Mouse (Mus musculus): ENCODE data around the gene Dhx9. TPM values are rescaled to one million over a fixed set of nuclear protein-coding genes. Genes with fewer than 3 reads are reported as not detected.
"Not testable (repeated sequence)": the region's sequence is repeated elsewhere in the genome, so short reads cannot be mapped to it uniquely, and the experiment has no call there.

The Dhx9 gene
- polyA plus RNA-seq, 1 experiment from 2014 or later = 33.8 TPM

DNA sequence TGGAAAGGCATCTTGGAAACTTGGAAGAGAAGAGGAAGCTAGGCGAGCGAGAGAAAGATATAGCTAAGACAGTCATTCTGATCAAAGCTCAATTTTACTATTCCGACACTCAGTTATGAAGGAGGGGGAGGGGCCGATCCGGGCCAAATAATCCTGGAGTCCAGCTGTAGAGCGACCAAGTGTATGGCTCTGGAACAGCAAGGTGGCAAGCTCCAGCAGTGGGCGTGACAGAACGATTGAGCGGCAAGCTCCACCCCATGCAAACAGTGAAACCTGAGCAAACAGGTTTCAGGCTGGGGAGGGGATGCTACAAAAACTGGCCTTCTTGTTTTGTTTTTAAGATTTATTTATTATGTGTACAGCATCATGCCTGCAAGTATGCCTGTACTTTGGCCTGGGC, 12.6 kb upstream of the Dhx9 start:
- Histone ChIP-seq H3K27ac (replicated peaks) (no peak overlapping the region), H3K4me2 (no peak overlapping the region), H3K27me3 (no peaks in the 10 kb centered on the region), H3K9ac (no peak overlapping the region), H3K36me3 (no peaks in the 10 kb centered on the region), H3K9me3 (no peaks in the 10 kb centered on the region), H3K4me3 (no peak overlapping the region), H3K4me1 (replicated peaks) (no peaks in the 10 kb centered on the region)
- no peak for ATAC-seq (ENCODE audit: low read depth)
- WGBS = 92% methylated on average over 9 of the region's 9 CpGs

- no peaks in the 10 kb centered on the region for H3K4me1 ChIP-seq (replicated peaks)
- no peak overlapping the region for H3K4me3 ChIP-seq
- no peak overlapping the region for H3K27ac ChIP-seq (replicated peaks)
- no peak overlapping the region for H3K9ac ChIP-seq
- ATAC-seq (ENCODE audit: low read depth) = no peak
- no peaks in the 10 kb centered on the region for H3K9me3 ChIP-seq
- WGBS = 75% methylated on average over 3 of the region's 3 CpGs
- no peak overlapping the region for H3K4me2 ChIP-seq
- H3K27me3 ChIP-seq = no peaks in the 10 kb centered on the region
- H3K36me3 ChIP-seq = no peaks in the 10 kb centered on the region
Measured at GRCm38 (mm10) chr1:153496030-153496429, 8.6 kb upstream of the Dhx9 start.

DNA sequence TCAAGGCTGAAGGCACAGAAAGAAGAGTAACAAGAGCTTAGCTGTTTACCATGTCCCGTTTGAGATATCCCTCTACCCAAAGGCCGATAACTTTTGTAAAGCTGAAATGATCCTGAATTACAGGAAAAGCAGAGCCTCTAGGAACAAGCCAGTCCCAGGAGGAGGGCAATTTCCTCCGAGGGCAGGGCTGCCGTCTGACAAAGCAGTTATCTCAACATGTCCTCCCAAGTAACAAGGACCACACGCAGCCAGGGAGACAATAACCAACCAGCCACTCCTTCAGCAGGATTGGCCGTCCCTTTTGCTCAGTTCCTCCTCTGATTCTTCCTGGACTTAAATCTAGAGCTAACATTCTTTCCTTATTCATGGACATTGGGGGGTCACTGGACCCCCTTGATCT, 6.5 kb upstream of the Dhx9 start:
- H3K36me3 ChIP-seq = no peaks in the 10 kb centered on the region
- no peak overlapping the region for H3K9ac ChIP-seq
- H3K9me3 ChIP-seq = no peaks in the 10 kb centered on the region
- no peak overlapping the region for H3K27ac ChIP-seq (replicated peaks)
- H3K4me1 ChIP-seq (replicated peaks) = no peaks in the 10 kb centered on the region
- H3K27me3 ChIP-seq = no peaks in the 10 kb centered on the region
- WGBS = 26% methylated on average over 6 of the region's 6 CpGs
- H3K4me2 ChIP-seq = no peak overlapping the region
- no peak overlapping the region for H3K4me3 ChIP-seq
- ATAC-seq (ENCODE audit: low read depth) = no peak

- no peaks in the 10 kb centered on the region for H3K27me3 ChIP-seq
- no peaks in the 10 kb centered on the region for H3K4me1 ChIP-seq (replicated peaks)
- no peak overlapping the region for H3K4me3 ChIP-seq
- no peak overlapping the region for H3K27ac ChIP-seq (replicated peaks)
- no peak overlapping the region for H3K4me2 ChIP-seq
- H3K9me3 ChIP-seq = no peaks in the 10 kb centered on the region
- WGBS = 23% methylated on average over 4 of the region's 4 CpGs
- H3K36me3 ChIP-seq = no peaks in the 10 kb centered on the region
- ATAC-seq (ENCODE audit: low read depth) = no peak
- H3K9ac ChIP-seq = no peak overlapping the region
Measured at GRCm38 (mm10) chr1:153493338-153493737, 5.9 kb upstream of the Dhx9 start.

DNA sequence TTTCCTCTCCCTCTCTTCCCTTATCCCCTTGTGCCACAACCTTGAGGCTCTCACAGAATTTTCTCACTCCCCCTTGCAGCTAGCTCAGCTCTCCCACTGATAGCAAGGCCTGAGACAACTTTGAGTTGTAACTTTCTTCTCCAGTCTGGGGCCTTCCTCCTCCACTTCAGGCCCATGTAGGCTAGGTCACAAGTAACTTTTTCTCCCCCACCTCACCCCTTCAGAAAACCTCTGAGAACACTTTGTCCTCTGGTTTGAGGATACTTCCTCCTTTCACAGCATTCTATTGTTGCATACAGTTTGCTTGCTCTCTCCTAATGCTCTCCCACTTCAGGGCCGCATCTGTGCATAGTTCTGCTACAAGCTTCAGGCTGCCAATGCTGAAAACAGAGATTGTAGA, 4.4 kb upstream of the Dhx9 start:
- Histone ChIP-seq H3K9me3 (no peaks in the 10 kb centered on the region), H3K4me3 (no peak overlapping the region), H3K9ac (no peak overlapping the region), H3K4me2 (no peak overlapping the region), H3K4me1 (replicated peaks) (no peaks in the 10 kb centered on the region), H3K36me3 (no peaks in the 10 kb centered on the region), H3K27ac (replicated peaks) (no peak overlapping the region), H3K27me3 (no peaks in the 10 kb centered on the region)
- ATAC-seq (ENCODE audit: low read depth) = no peak
- WGBS = 100% methylated on average over 1 of the region's 1 CpGs

DNA sequence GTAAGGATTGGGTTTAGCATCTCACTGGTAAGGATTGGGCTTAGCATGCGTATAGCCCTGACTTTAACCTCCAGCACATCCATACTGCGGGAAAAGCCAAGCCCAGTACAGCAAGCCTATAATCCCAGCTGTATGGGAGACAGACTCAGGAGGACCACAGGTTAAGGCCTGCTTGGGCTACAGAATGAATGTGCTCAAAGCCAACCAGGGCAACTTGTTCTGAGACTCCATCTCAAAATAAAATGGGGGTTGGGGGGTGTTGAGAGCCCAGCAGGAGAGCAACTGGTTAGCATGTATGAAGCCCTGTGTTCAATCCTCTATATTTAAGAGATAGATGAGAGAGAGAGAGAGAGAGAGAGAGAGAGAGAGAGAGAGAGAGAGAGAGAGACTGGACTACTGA, 3.9 kb upstream of the Dhx9 start:
- WGBS = 82% methylated on average over 2 of the region's 2 CpGs
- H3K27me3 ChIP-seq = no peaks in the 10 kb centered on the region
- H3K9ac ChIP-seq = no peak overlapping the region
- no peak overlapping the region for H3K4me2 ChIP-seq
- peaks cover under 1% of the 10 kb centered on the region; the same call in 1 of the 2 replicates for H3K4me1 ChIP-seq (replicated peaks)
- no peak for ATAC-seq (ENCODE audit: low read depth)
- no peaks in the 10 kb centered on the region for H3K36me3 ChIP-seq
- no peak overlapping the region for H3K4me3 ChIP-seq
- no peak overlapping the region for H3K27ac ChIP-seq (replicated peaks)
- no peaks in the 10 kb centered on the region for H3K9me3 ChIP-seq

- no peak for ATAC-seq (ENCODE audit: low read depth)
- Histone ChIP-seq H3K27me3 (no peaks in the 10 kb centered on the region), H3K36me3 (no peaks in the 10 kb centered on the region), H3K9me3 (no peaks in the 10 kb centered on the region), H3K9ac (no peak overlapping the region), H3K4me1 (replicated peaks) (peaks cover 15% of the 10 kb centered on the region), H3K4me3 (no peak overlapping the region), H3K27ac (replicated peaks) (no peak overlapping the region), H3K4me2 (no peak overlapping the region)
- 92% methylated on average over 4 of the region's 4 CpGs for WGBS
Measured at GRCm38 (mm10) chr1:153489963-153490362, 2.5 kb upstream of the Dhx9 start.

GRCm38 (mm10) chr1:153489540-153489939, 2.1 kb upstream of the Dhx9 start:
- Histone ChIP-seq H3K4me3 (no peak overlapping the region), H3K4me1 (replicated peaks) (peaks cover 19% of the 10 kb centered on the region), H3K36me3 (no peaks in the 10 kb centered on the region), H3K9me3 (no peaks in the 10 kb centered on the region), H3K4me2 (no peak overlapping the region), H3K9ac (no peak overlapping the region), H3K27me3 (no peaks in the 10 kb centered on the region), H3K27ac (replicated peaks) (no peak overlapping the region)
- WGBS = 58% methylated on average over 2 of the region's 2 CpGs
- no peak for ATAC-seq (ENCODE audit: low read depth)

DNA sequence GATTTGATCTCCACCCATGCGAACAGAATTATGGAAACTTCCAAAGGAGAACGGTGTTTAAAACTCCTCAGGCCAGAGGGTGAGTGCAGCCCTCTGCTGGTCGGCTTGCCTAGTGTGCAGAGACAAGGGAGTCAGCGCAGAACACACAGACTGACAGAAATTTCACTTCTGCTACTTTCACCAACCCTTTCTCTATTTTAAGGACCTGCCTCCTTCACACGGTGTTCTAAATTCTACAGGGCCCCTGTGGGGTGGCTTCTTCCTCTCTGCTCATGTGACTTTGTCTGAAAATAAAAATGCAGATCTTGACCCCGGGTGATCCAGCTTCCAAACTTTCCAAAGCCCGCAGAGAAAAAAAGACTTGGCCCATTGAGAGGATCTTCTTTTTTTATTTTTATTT, 1.7 kb upstream of the Dhx9 start:
- Histone ChIP-seq H3K9ac (no peak overlapping the region), H3K36me3 (no peaks in the 10 kb centered on the region), H3K27ac (replicated peaks) (no peak overlapping the region), H3K4me1 (replicated peaks) (peaks cover 23% of the 10 kb centered on the region), H3K4me2 (no peak overlapping the region), H3K27me3 (no peaks in the 10 kb centered on the region), H3K9me3 (no peaks in the 10 kb centered on the region), H3K4me3 (no peak overlapping the region)
- no peak for ATAC-seq (ENCODE audit: low read depth)
- 53% methylated on average over 7 of the region's 7 CpGs for WGBS

- no peaks in the 10 kb centered on the region for H3K27me3 ChIP-seq
- peaks cover 5% of the 10 kb centered on the region for H3K36me3 ChIP-seq
- under 1% methylated on average over 61 of the region's 64 CpGs for WGBS
- peak; percentile 87 for ATAC-seq (ENCODE audit: low read depth)
- peaks cover 38% of the 10 kb centered on the region for H3K4me1 ChIP-seq (replicated peaks)
- peak overlapping the region; percentile 96 for H3K4me3 ChIP-seq
- H3K27ac ChIP-seq (replicated peaks) = peak overlapping the region; percentile 91
- H3K9ac ChIP-seq = peak overlapping the region; percentile 99
- no peaks in the 10 kb centered on the region for H3K9me3 ChIP-seq
- H3K4me2 ChIP-seq = peak overlapping the region; percentile 94
Measured at GRCm38 (mm10) chr1:153486767-153487499, 527 bp downstream of the Dhx9 start.

- H3K27me3 ChIP-seq; H3K9me3 ChIP-seq; H3K27ac ChIP-seq (replicated peaks); ATAC-seq (ENCODE audit: low read depth): not testable (repeated sequence)
- peak overlapping the region; percentile 94 for H3K4me2 ChIP-seq
- peak overlapping the region; percentile 99 for H3K9ac ChIP-seq
- H3K4me1 ChIP-seq (replicated peaks) = peaks cover 38% of the 10 kb centered on the region
- peaks cover 12% of the 10 kb centered on the region for H3K36me3 ChIP-seq
- peak overlapping the region; percentile 96 for H3K4me3 ChIP-seq
- 9% methylated on average over 6 of the region's 6 CpGs for WGBS
Measured at GRCm38 (mm10) chr1:153486120-153486519, 1.3 kb downstream of the Dhx9 start.

DNA sequence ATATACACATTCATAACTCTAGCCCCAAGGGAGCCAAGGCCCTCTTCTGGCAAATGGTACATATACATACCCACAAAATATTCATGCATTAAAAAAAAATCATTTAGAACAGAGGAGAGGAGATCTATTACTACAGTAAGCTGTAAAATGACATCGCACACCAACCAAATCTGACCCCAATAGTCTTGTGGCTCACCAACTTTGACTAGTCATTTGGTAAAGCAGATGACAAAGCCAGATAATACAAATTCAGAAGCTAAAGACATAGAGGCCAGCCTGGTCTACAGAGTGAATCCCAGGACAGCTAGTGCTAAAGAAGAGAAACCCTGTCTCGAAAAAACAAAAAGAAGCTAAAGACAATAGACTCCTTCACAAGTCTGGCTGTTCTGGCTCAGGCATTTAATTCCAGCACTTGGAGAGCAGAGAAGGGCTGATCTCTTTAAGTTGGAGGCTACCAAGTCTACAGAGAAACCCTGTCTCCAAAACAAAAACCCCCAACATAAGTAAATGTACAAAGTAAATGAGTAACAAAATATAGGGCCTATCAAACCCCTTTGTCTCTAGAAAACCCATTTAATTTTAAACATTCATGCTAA, 2.2 kb downstream of the Dhx9 start:
- Histone ChIP-seq H3K9me3 (no peaks in the 10 kb centered on the region), H3K4me1 (replicated peaks) (peaks cover 38% of the 10 kb centered on the region), H3K4me2 (peak overlapping the region; percentile 94), H3K9ac (peak overlapping the region; percentile 60), H3K4me3 (peak overlapping the region; percentile 96), H3K36me3 (peaks cover 21% of the 10 kb centered on the region), H3K27me3 (no peaks in the 10 kb centered on the region), H3K27ac (replicated peaks) (no peak overlapping the region)
- WGBS = 42% methylated on average over 2 of the region's 2 CpGs
- ATAC-seq (ENCODE audit: low read depth) = no peak

DNA sequence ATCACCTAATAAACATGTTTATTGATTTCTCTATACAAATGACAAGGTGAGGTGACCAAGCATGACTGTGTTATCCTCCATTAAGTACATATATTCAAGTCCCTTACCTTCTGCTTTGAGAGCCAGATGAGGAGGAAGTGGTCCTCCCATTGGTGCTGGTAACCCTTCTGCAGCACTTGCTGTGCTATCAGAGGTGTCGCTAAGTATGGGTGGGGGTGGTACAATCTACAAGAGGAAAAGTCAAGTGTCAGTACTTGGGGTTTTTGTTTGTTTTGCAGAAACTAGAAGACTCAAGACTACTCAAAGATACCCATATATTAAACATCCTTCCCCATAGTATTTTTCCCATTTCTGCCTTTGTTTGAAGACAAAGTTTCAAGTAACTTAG, 6.4 kb downstream of the Dhx9 start:
- peaks cover 34% of the 10 kb centered on the region for H3K4me1 ChIP-seq (replicated peaks)
- WGBS = 78% methylated on average over 1 of the region's 1 CpGs
- H3K27me3 ChIP-seq = no peaks in the 10 kb centered on the region
- peaks cover 60% of the 10 kb centered on the region for H3K36me3 ChIP-seq
- no peak overlapping the region for H3K9ac ChIP-seq
- H3K4me3 ChIP-seq = no peak overlapping the region
- H3K4me2 ChIP-seq = no peak overlapping the region
- H3K9me3 ChIP-seq = no peaks in the 10 kb centered on the region
- no peak overlapping the region for H3K27ac ChIP-seq (replicated peaks)
- no peak for ATAC-seq (ENCODE audit: low read depth)

Measured in neural tube, embryonic 13.5 days (tissue).